Mouse (Mus musculus) forelimb bud, embryonic 11.5 days (tissue): ENCODE measurements around the gene Krt14.

Experiments used
- DNase-seq: peaks from one replicate; pipeline ENCODE4 v3.0.0-alpha.2; 2012; ENCODE audit warnings: low read depth, low spot score

Gene Krt14

GRCm38 (mm10) chr11:100168071-100168470 lies 39.3 kb downstream of the Krt14 start:
- no peak for DNase-seq

GRCm38 (mm10) chr11:100164392-100164791 lies 43.0 kb downstream of the Krt14 start:
- DNase-seq, result no peak

GRCm38 (mm10) chr11:100157908-100158477 lies 49.4 kb downstream of the Krt14 start:
- DNase-seq, result no peak

- DNase-seq, result no peak
Observed at GRCm38 (mm10) chr11:100157331-100157730, 50.0 kb downstream of the Krt14 start.

GRCm38 (mm10) chr11:100155497-100156255 lies 51.7 kb downstream of the Krt14 start:
- no peak for DNase-seq
